Mouse (Mus musculus): Measurements from ENCODE around the gene Akap8l.

- TF ChIP-seq POLR2A (IDR thresholded peaks at IDR 0.05; ENCODE audit: insufficient read depth, low read depth, low read length): no peak
- no peak for TF ChIP-seq CTCF (IDR thresholded peaks at IDR 0.05; ENCODE audit: insufficient read depth, low read depth, low read length)
Observed at GRCm38 (mm10) chr17:32312801-32313200, 37.6 kb downstream of the Akap8l start.

All from olfactory bulb, adult 2 months (tissue).